Mouse (Mus musculus) limb, embryonic 10.5 days (tissue): ENCODE results near the gene D630045J12Rik. TPM values are rescaled to one million over a fixed set of nuclear protein-coding genes. Genes with fewer than 3 reads are reported as not detected.
A peak's percentile ranks its signal among the peaks of the same experiment; 100 is the strongest.

ENCODE experiments used
- DNase-seq: peaks from one replicate; pipeline ENCODE4 v3.0.0-alpha.2; 2017; ENCODE audit warnings: low spot score
- H3K27ac ChIP-seq: fragments of 300-500 bp; sonication (generic); 2 replicates; pipeline ENCODE4 v1.5.1; 2016; ENCODE audit warnings: mild to moderate bottlenecking
- H3K27me3 ChIP-seq: fragments of 300-500 bp; sonication (generic); 2 replicates; pipeline ENCODE4 v1.6.1; 2016; ENCODE audit warnings: low read depth, mild to moderate bottlenecking; ENCODE audit not compliant: poor library complexity, severe bottlenecking
- H3K36me3 ChIP-seq: fragments of 300-500 bp; sonication (generic); 2 replicates; pipeline ENCODE4 v1.6.1; 2016; ENCODE audit warnings: mild to moderate bottlenecking, moderate library complexity
- H3K4me1 ChIP-seq: fragments of 300-500 bp; sonication (generic); 2 replicates; pipeline ENCODE4 v1.6.1; 2016
- H3K4me3 ChIP-seq: fragments of 300-500 bp; sonication (generic); 2 replicates; pipeline ENCODE4 v1.5.1; 2016; ENCODE audit warnings: mild to moderate bottlenecking, moderate library complexity
- H3K9me3 ChIP-seq: fragments of 300-500 bp; sonication (generic); replicated peaks from 2 replicates; pipeline ENCODE4 v1.6.1; 2016; ENCODE audit warnings: mild to moderate bottlenecking
- WGBS: fragments of 180-500 bp; shearing (Covaris S2); methylation state at CpG from one replicate; pipeline ENCODE4 v1.1.7; 2016; 5-methylcytosine and 5-hydroxymethylcytosine counted together
- polyA plus RNA-seq: library from polyadenylated mRNA; unstranded; fragments of >200 nt; fragmentation: Nextera tagmentation; extraction: Ambion mirVana; gene quantifications from 2 replicates; pipeline ENCODE4 v1.2.1, GENCODE M21; 2016

Gene D630045J12Rik
- polyA plus RNA-seq, 1 experiment from 2014 or later: 8.5 TPM

DNA sequence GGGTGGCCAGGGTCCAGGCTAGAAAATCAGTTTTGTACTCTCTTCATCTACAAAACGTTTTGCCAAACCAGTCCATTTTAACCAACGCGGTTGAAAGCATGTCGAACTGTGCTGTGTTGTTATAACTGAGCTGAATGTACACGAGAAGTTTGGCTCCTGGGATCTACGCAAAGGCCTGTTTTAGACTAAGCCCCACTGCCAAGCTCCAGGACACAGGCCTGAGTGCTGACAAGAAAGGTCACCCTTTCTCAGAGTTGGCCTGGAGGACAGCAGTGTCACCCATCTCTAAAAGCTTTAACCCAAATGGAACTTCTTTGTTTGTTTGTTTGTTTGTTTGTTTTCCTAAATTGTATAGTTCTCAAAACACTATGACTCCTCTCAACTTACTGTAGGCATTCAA lies 54.2 kb downstream of the D630045J12Rik start:
- Histone ChIP-seq H3K9me3 (no peaks in the 10 kb centered on the region), H3K4me1 (peaks cover 18% of the 10 kb centered on the region; the same call in 1 of the 2 replicates), H3K27me3 (no peaks in the 10 kb centered on the region), H3K36me3 (peaks cover 25% of the 10 kb centered on the region), H3K27ac (no peak overlapping the region), H3K4me3 (no peak overlapping the region)
- WGBS: 88% methylated on average over 6 of the region's 6 CpGs
- no peak for DNase-seq

- H3K27ac ChIP-seq: peak overlapping the region; percentile 34; the same call in 1 of the 2 replicates
- H3K27me3 ChIP-seq: no peaks in the 10 kb centered on the region
- peaks cover 11% of the 10 kb centered on the region; the same call in 1 of the 2 replicates for H3K4me1 ChIP-seq
- peaks cover 33% of the 10 kb centered on the region for H3K36me3 ChIP-seq
- no peaks in the 10 kb centered on the region for H3K9me3 ChIP-seq
- H3K4me3 ChIP-seq: no peak overlapping the region
- DNase-seq: no peak
- WGBS: 76% methylated on average over 1 of the region's 1 CpGs
Measured at GRCm38 (mm10) chr6:38198727-38199126, 55.1 kb downstream of the D630045J12Rik start.

- Histone ChIP-seq H3K4me1 (peaks cover 6% of the 10 kb centered on the region; the same call in 1 of the 2 replicates), H3K27me3 (no peaks in the 10 kb centered on the region), H3K36me3 (peaks cover 44% of the 10 kb centered on the region), H3K9me3 (no peaks in the 10 kb centered on the region), H3K27ac (no peak overlapping the region), H3K4me3 (no peak overlapping the region)
- 94% methylated on average over 24 of the region's 24 CpGs for WGBS
- DNase-seq: no peak
Measured at GRCm38 (mm10) chr6:38196266-38197189, 57.3 kb downstream of the D630045J12Rik start.

GRCm38 (mm10) chr6:38195306-38195705 lies 58.5 kb downstream of the D630045J12Rik start:
- 85% methylated on average over 10 of the region's 10 CpGs for WGBS
- Histone ChIP-seq H3K27ac (no peak overlapping the region), H3K9me3 (no peaks in the 10 kb centered on the region), H3K27me3 (no peaks in the 10 kb centered on the region), H3K36me3 (peaks cover 47% of the 10 kb centered on the region), H3K4me1 (peaks cover 6% of the 10 kb centered on the region; the same call in 1 of the 2 replicates), H3K4me3 (no peak overlapping the region)
- DNase-seq: no peak

GRCm38 (mm10) chr6:38194046-38194445 lies 59.8 kb downstream of the D630045J12Rik start:
- H3K27ac ChIP-seq: no peak overlapping the region
- H3K36me3 ChIP-seq: peaks cover 57% of the 10 kb centered on the region
- no peak overlapping the region for H3K4me3 ChIP-seq
- H3K9me3 ChIP-seq: no peaks in the 10 kb centered on the region
- peaks cover 5% of the 10 kb centered on the region; the same call in 1 of the 2 replicates for H3K4me1 ChIP-seq
- 94% methylated on average over 7 of the region's 7 CpGs for WGBS
- DNase-seq: no peak
- H3K27me3 ChIP-seq: no peaks in the 10 kb centered on the region

DNA sequence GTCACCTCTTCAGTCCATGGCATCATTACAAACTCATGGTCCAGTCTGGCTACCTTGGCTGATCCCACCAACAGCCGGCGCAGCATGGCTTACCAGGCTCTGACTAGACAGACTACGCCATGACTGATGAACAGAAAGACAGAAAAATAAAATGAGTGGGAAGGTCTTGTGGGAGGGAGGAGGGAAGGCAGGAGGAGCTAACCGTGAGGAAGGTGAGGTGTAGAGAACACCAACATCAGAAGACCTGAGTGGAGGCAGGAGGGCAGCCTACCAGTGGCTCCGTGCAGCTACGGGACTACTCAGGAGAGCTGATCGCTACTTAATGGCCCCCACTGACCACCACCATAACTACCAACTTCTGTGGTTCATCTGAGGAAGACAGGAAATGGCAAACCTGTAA lies 60.9 kb downstream of the D630045J12Rik start:
- DNase-seq: no peak
- Histone ChIP-seq H3K27ac (no peak overlapping the region), H3K27me3 (no peaks in the 10 kb centered on the region), H3K4me1 (no peaks in the 10 kb centered on the region), H3K4me3 (no peak overlapping the region), H3K9me3 (no peaks in the 10 kb centered on the region), H3K36me3 (peaks cover 65% of the 10 kb centered on the region)
- 93% methylated on average over 7 of the region's 7 CpGs for WGBS

- no peak overlapping the region for H3K27ac ChIP-seq
- H3K4me3 ChIP-seq: no peak overlapping the region
- H3K4me1 ChIP-seq: peaks cover 9% of the 10 kb centered on the region
- peaks cover 78% of the 10 kb centered on the region for H3K36me3 ChIP-seq
- no peaks in the 10 kb centered on the region for H3K9me3 ChIP-seq
- no peaks in the 10 kb centered on the region for H3K27me3 ChIP-seq
- WGBS: 94% methylated on average over 8 of the region's 8 CpGs
- no peak for DNase-seq
Measured at GRCm38 (mm10) chr6:38186312-38186950, 67.4 kb downstream of the D630045J12Rik start.

DNA sequence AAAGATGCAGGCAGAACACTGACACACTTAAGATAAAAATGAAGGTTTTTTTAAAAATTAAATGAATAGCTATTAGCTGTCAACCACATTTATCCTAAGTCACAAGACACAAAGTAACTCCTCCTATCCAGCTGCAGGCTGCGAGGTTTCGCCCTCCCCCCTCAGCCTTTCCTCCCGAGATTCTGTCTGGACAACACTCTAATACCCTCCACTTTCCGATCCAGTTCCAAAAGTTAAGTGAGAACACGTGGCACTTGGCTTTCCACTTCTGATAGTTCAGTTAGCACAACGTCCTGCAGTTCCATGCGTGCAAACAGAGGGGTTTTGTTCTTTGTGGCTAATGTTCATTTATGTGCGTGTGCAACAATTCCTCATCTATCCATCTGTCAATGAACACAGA lies 69.0 kb downstream of the D630045J12Rik start:
- Histone ChIP-seq H3K36me3 (peaks cover 89% of the 10 kb centered on the region), H3K4me3 (no peak overlapping the region), H3K27ac (no peak overlapping the region), H3K9me3 (no peaks in the 10 kb centered on the region), H3K27me3 (no peaks in the 10 kb centered on the region), H3K4me1 (peaks cover 12% of the 10 kb centered on the region)
- 88% methylated on average over 8 of the region's 8 CpGs for WGBS
- no peak for DNase-seq

DNA sequence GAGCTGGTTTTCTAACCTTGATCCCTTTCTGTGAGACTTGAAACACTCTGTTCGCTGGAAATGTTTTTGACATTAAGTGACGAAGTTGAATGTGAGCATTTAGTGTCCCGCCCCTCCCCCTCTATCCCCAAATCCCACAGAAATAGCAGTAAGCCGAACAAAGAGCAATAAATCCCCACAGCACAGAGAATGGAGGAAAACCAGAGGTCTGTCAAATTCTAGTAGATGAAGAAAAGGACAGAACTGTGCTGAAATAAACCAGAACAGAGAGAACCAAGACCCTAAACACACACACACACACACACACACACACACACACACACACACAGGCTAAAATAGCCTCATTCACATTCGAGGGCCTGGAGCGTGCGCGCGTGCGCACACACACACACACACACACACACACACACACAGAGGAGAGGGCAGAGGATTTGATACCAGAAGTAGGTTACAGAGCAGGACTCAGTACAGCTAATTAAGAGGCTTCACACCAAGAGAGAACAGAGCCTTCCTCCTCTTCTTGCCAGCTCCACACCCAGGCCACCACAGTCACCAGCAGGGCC lies 72.0 kb downstream of the D630045J12Rik start:
- Histone ChIP-seq H3K36me3 (peaks cover 92% of the 10 kb centered on the region), H3K4me1 (peaks cover 12% of the 10 kb centered on the region), H3K4me3 (no peak overlapping the region), H3K27me3 (no peaks in the 10 kb centered on the region), H3K27ac (peak overlapping the region; percentile 78), H3K9me3 (no peaks in the 10 kb centered on the region)
- no peak for DNase-seq
- 86% methylated on average over 10 of the region's 10 CpGs for WGBS

GRCm38 (mm10) chr6:38180669-38181068 lies 73.1 kb downstream of the D630045J12Rik start:
- Histone ChIP-seq H3K4me3 (no peak overlapping the region), H3K27ac (peak overlapping the region; percentile 78; the same call in 1 of the 2 replicates), H3K36me3 (peaks cover 93% of the 10 kb centered on the region), H3K4me1 (peaks cover 12% of the 10 kb centered on the region), H3K9me3 (no peaks in the 10 kb centered on the region), H3K27me3 (no peaks in the 10 kb centered on the region)
- 76% methylated on average over 5 of the region's 5 CpGs for whole genome bisulfite sequencing
- DNase-seq: no peak

DNA sequence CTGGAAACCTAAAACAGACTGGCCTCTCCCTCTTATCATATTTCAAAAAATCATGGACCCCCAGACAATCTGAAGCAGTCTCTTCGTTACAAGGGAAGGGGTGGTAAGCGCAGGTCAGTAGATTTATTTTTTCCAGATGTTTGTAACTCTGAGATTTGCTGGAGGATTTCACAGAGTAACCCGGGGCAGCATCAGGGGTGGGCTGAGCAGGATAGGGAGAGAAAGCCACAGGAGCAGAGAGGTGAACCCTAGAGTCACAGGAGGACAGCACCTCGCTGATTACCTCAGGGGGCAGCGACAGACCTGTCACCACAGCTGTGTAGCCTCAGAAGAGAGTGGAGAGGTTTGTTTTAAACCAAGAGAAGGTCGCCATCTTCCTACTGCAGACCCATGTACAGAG lies 88.4 kb downstream of the D630045J12Rik start:
- Histone ChIP-seq H3K27ac (peak overlapping the region; percentile 77), H3K9me3 (no peaks in the 10 kb centered on the region), H3K4me3 (no peak overlapping the region), H3K36me3 (peaks cover 56% of the 10 kb centered on the region), H3K27me3 (no peaks in the 10 kb centered on the region), H3K4me1 (peaks cover 53% of the 10 kb centered on the region)
- WGBS: 29% methylated on average over 6 of the region's 6 CpGs
- DNase-seq: peak; percentile 53

GRCm38 (mm10) chr6:38164705-38165104 lies 89.1 kb downstream of the D630045J12Rik start:
- no peaks in the 10 kb centered on the region for H3K27me3 ChIP-seq
- H3K27ac ChIP-seq: peak overlapping the region; percentile 59
- DNase-seq: no peak
- H3K4me3 ChIP-seq: no peak overlapping the region
- peaks cover 49% of the 10 kb centered on the region for H3K36me3 ChIP-seq
- WGBS: 83% methylated on average over 6 of the region's 6 CpGs
- H3K9me3 ChIP-seq: no peaks in the 10 kb centered on the region
- H3K4me1 ChIP-seq: peaks cover 56% of the 10 kb centered on the region
